Mouse (Mus musculus) ES-Bruce4 (cell line): ENCODE results near the gene Zfr2.

ENCODE experiments used
- CTCF ChIP-seq: IDR thresholded peaks from one replicate; pipeline ENCODE4 v1.8.1; 2011; ENCODE audit warnings: low read depth, low read length
- EP300 ChIP-seq: IDR thresholded peaks from 2 replicates; pipeline ENCODE4 v1.6.1; 2011; ENCODE audit warnings: low read depth, low read length; ENCODE audit not compliant: insufficient read depth

DNA sequence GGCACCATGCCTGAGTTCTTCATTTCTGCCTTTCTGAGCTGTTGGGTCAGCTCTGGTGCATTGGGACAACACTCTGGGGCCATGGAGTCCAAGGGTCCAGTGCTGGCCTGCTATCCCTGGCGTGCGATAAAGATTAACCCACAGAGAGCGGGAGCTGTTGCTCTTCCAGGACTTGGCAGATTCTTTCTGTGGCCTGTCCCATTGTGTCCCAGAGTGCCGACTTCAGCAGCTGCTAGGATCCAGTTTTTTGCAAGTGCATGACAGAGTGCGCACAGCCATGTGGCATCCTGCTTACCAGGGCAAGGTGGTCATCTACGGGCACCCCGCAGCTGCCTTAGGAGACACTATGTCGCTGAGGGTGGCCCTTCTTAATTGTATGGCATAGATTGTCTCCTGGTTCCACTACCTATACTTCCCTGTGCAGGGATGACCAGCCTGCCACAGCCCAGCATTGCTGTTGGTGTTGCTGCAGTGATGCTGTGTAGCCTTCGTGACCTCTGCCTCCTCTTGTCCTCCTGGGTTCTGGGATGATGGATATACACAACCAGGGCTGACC lies 67.5 kb downstream of the Zfr2 start:
- TF ChIP-seq EP300 (no peak), CTCF (no peak)
